Mouse (Mus musculus): ENCODE data around the gene Jph3. TPM values are rescaled to one million over a fixed set of nuclear protein-coding genes. Genes with fewer than 3 reads are reported as not detected.
A peak's percentile ranks its signal among the peaks of the same experiment; 100 is the strongest.

Jph3 gene
- polyA plus RNA-seq, 1 experiment from 2014 or later: 0.21 TPM

DNA sequence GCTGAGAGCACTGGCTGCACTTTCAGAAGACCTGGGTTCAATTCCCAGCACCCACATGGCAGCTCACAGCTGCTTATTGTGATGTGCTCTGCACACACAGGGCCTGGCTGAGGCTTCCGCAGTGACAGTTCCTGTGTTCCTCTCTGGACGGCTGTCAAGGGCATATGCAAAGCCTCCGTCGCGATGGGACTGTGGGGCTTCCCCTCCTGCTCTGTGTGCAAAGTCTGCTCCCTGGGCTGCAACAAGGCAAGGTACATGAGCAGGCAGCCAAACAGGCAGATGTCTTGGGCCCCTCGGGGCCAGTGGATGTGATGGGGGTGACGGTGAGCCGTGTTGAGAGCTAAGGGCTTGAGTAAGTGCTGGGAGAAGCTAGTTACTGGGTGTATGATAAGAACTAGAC lies 59.4 kb downstream of the Jph3 start:
- peaks cover 33% of the 10 kb centered on the region for H3K4me1 ChIP-seq (replicated peaks)
- no peak overlapping the region for H3K27ac ChIP-seq
- H3K36me3 ChIP-seq: no peaks in the 10 kb centered on the region
- H3K9me3 ChIP-seq (replicated peaks): no peaks in the 10 kb centered on the region
- no peak for ATAC-seq (replicated peaks; ENCODE audit: insufficient number of reproducible peaks, insufficient read depth, low FRiP score, low read depth)
- H3K9ac ChIP-seq: no peak overlapping the region
- no peak overlapping the region for H3K4me2 ChIP-seq
- 64% methylated on average over 8 of the region's 8 CpGs for WGBS
- no peaks in the 10 kb centered on the region for H3K27me3 ChIP-seq
- no peak overlapping the region for H3K4me3 ChIP-seq

DNA sequence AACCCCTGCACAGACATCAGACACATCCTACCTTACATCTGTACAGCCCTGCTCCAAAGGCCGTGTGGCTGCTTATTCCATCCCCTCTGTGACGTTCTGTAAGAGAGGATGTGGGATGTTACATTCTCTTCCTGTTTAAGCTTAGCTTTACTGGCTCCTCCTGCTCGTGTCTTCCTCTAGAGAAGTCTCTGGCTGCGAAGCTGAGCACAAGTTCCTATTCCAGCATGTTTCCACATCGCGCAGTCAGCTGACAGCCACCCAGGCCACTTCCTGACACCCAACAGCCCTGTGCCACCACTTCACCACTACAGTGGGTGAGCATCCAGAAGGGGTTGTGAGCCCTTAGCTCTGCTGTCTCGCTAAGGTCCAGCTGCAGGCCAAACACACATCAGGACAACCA lies 62.7 kb downstream of the Jph3 start:
- 55% methylated on average over 7 of the region's 7 CpGs for WGBS
- no peaks in the 10 kb centered on the region for H3K9me3 ChIP-seq (replicated peaks)
- no peak overlapping the region for H3K4me2 ChIP-seq
- H3K4me3 ChIP-seq: no peak overlapping the region
- peak overlapping the region; percentile 10; the same call in 1 of the 2 replicates for H3K27ac ChIP-seq
- no peak for ATAC-seq (replicated peaks; ENCODE audit: insufficient number of reproducible peaks, insufficient read depth, low FRiP score, low read depth)
- H3K4me1 ChIP-seq (replicated peaks): peaks cover 19% of the 10 kb centered on the region
- no peak overlapping the region for H3K9ac ChIP-seq
- H3K36me3 ChIP-seq: peaks cover 10% of the 10 kb centered on the region; the same call in 1 of the 2 replicates
- H3K27me3 ChIP-seq: no peaks in the 10 kb centered on the region

DNA sequence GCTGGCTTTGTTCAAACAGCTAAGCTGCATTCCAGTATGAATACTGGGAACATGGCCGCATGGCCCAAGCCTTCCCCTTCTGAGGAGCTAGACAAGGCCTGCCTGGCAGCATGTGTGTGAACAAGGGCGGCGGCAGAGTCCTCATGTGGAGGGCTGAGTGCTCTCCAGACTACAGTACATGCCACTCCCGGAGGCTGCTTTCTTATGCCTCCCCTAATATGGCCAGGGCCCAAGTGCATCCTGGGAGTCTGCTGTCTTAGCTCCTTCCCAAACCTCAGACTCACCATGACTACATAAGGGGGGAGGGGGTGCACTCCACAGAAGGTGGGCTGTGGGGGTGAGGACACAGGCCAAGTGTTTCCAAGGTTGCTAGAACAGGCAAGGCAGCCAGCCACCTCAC lies 63.2 kb downstream of the Jph3 start:
- no peak overlapping the region for H3K9ac ChIP-seq

DNA sequence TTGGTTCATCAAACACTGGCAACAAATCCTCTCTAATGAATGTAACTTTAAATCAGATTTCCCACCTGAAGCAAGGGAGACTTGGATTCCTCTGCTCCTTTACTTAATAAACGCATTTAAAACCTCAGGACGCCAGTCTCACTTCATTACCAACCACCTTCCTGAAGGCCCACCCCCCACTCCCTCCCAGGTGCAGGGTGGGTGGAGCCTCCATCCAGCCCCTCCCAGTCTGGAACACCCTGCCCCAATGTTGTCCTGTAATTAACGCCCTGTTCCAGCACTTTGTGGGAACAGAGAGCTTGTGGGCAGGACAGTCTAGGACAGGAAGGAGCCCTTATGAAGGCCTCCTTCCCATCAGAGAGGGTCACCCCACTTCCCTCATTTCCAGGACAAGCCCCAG lies 64.7 kb downstream of the Jph3 start:
- no peak overlapping the region for H3K9ac ChIP-seq
- H3K27me3 ChIP-seq: no peaks in the 10 kb centered on the region
- H3K36me3 ChIP-seq: peaks cover 14% of the 10 kb centered on the region; the same call in 1 of the 2 replicates
- H3K4me2 ChIP-seq: no peak overlapping the region
- no peaks in the 10 kb centered on the region for H3K9me3 ChIP-seq (replicated peaks)
- no peak for ATAC-seq (replicated peaks; ENCODE audit: insufficient number of reproducible peaks, insufficient read depth, low FRiP score, low read depth)
- H3K4me3 ChIP-seq: no peak overlapping the region
- no peak overlapping the region for H3K27ac ChIP-seq
- peaks cover 28% of the 10 kb centered on the region for H3K4me1 ChIP-seq (replicated peaks)
- 56% methylated on average over 3 of the region's 3 CpGs for WGBS

More for the DNA sequence above, 63.2 kb downstream of the Jph3 start:
- no peak overlapping the region for H3K4me2 ChIP-seq
- no peaks in the 10 kb centered on the region for H3K9me3 ChIP-seq (replicated peaks)
- H3K27ac ChIP-seq: peak overlapping the region; percentile 10; the same call in 1 of the 2 replicates
- no peaks in the 10 kb centered on the region for H3K27me3 ChIP-seq
- ATAC-seq (replicated peaks; ENCODE audit: insufficient number of reproducible peaks, insufficient read depth, low FRiP score, low read depth): no peak
- WGBS: 44% methylated on average over 4 of the region's 4 CpGs
- no peak overlapping the region for H3K4me3 ChIP-seq
- peaks cover 18% of the 10 kb centered on the region for H3K4me1 ChIP-seq (replicated peaks)
- H3K36me3 ChIP-seq: peaks cover 10% of the 10 kb centered on the region; the same call in 1 of the 2 replicates

DNA sequence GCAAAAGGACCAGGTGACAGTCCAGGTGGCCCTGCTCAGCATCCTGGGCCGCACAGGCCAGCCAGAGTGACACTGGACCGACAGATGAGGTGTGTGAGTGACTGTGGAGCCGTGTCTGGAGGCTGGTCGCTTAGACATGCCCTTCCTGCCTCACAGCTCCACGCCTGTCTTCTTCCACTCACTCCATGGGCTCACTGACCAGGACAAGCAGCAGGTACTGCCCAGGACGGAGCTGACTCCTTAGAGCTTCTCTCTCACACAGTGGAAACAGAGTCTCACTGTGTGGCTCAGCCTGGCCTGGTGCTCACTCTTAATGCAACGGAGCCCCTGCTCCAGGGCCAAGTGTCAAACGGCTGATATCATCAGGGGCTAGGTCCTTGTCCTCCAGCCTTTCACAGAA lies 66.0 kb downstream of the Jph3 start:
- 81% methylated on average over 8 of the region's 8 CpGs for WGBS
- no peaks in the 10 kb centered on the region for H3K9me3 ChIP-seq (replicated peaks)
- peaks cover 28% of the 10 kb centered on the region for H3K4me1 ChIP-seq (replicated peaks)

DNA sequence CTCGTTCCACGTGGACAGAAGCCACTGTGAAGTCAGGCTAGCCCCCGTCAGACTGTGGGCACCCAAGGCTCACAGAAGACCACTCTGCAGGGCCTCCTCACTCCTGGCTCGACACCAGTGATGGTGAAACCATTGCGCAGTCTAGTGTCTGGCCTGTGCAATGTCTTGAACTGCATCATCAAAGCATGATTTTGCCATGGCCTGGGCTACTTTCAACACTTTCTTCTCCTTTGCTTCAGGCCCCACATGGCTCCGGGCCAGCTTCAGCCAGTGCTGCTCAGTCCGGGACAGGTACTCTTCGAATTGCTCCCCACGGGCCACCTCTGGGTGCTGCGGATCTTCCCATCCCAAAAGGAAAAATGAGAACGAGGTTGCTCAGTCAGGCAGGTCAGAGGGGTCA lies 67.0 kb downstream of the Jph3 start:
- Histone ChIP-seq H3K4me2 (no peak overlapping the region), H3K9ac (no peak overlapping the region), H3K9me3 (replicated peaks) (no peaks in the 10 kb centered on the region), H3K36me3 (peaks cover 17% of the 10 kb centered on the region; the same call in 1 of the 2 replicates), H3K4me1 (replicated peaks) (peaks cover 36% of the 10 kb centered on the region), H3K4me3 (no peak overlapping the region), H3K27me3 (no peaks in the 10 kb centered on the region), H3K27ac (no peak overlapping the region)
- no peak for ATAC-seq (replicated peaks; ENCODE audit: insufficient number of reproducible peaks, insufficient read depth, low FRiP score, low read depth)
- 90% methylated on average over 11 of the region's 11 CpGs for WGBS

More for the DNA sequence above, 66.0 kb downstream of the Jph3 start:
- H3K36me3 ChIP-seq: peaks cover 17% of the 10 kb centered on the region; the same call in 1 of the 2 replicates
- no peaks in the 10 kb centered on the region for H3K27me3 ChIP-seq
- no peak overlapping the region for H3K27ac ChIP-seq
- no peak overlapping the region for H3K9ac ChIP-seq
- no peak for ATAC-seq (replicated peaks; ENCODE audit: insufficient number of reproducible peaks, insufficient read depth, low FRiP score, low read depth)
- no peak overlapping the region for H3K4me2 ChIP-seq
- no peak overlapping the region for H3K4me3 ChIP-seq

DNA sequence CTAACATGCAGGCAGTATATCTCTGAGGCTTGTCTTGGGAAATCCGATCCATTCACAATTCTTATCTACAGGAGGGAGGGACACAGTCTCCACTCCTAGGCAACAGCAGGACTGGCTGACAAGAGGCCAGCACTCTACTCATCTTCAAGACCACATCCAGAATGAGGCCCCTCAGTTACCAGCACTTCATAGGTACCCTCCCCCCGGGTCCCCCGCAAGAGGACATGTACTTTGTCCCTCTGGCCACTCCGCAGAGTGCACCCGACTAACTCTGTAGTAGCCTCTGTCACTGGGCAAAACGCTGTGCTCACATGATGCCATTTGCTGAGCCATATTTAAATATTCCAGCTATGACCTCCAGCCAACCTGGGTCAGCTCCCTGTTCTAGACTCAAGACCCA lies 69.0 kb downstream of the Jph3 start:
- Histone ChIP-seq H3K4me3 (no peak overlapping the region), H3K27me3 (no peaks in the 10 kb centered on the region), H3K9me3 (replicated peaks) (no peaks in the 10 kb centered on the region), H3K9ac (no peak overlapping the region), H3K27ac (peak overlapping the region; percentile 46), H3K4me1 (replicated peaks) (peaks cover 29% of the 10 kb centered on the region), H3K36me3 (peaks cover 17% of the 10 kb centered on the region; the same call in 1 of the 2 replicates), H3K4me2 (no peak overlapping the region)
- 55% methylated on average over 6 of the region's 6 CpGs for WGBS
- 0 out of 2 replicates have a peak, but pooled peaks have one; percentile 23 for ATAC-seq (replicated peaks; ENCODE audit: insufficient number of reproducible peaks, insufficient read depth, low FRiP score, low read depth)

DNA sequence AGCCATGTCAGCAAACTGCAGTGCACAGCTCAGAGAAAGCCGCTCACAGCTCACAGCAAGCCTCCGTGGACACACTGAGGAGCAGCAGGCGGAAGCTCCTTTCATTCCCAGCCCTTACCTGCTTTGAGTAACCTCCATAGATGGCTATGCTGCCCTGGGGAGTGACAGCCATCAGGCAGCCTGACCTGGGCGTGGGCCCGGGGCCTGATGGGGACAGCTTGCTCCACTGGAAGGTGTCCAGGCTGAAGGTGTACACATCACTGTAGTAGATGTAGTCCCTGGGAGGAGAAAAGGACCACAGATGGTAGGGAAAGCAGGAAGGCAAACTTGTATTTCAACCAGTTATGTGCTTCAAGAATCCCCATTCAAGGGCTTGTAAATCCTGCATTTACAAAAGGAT lies 75.4 kb downstream of the Jph3 start:
- H3K27ac ChIP-seq: no peak overlapping the region
- H3K4me1 ChIP-seq (replicated peaks): peaks cover 22% of the 10 kb centered on the region
- no peak for ATAC-seq (replicated peaks; ENCODE audit: insufficient number of reproducible peaks, insufficient read depth, low FRiP score, low read depth)
- H3K4me2 ChIP-seq: no peak overlapping the region
- H3K4me3 ChIP-seq: no peak overlapping the region
- peaks cover 19% of the 10 kb centered on the region for H3K36me3 ChIP-seq
- no peaks in the 10 kb centered on the region for H3K27me3 ChIP-seq
- no peak overlapping the region for H3K9ac ChIP-seq
- 96% methylated on average over 5 of the region's 5 CpGs for WGBS
- H3K9me3 ChIP-seq (replicated peaks): no peaks in the 10 kb centered on the region

DNA sequence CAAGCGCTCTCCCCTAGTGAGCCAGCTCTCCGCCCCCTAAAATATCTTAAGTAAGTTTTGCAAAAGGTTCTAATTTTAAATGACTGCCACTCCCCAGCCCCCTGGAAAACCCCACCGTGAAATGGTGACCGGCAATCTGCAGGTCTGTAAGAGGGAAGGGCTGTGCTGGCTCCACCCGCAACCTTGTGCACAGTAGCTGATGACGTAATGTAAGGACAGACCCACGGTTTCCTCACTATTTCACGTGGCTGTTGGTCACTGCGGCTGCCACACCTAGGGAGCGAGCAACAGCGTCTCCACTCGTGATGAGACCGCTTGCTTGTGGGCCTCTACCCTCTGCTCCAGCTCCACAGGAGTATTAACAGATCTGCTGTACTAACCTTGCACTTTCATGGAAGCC lies 76.7 kb downstream of the Jph3 start:
- no peak for ATAC-seq (replicated peaks; ENCODE audit: insufficient number of reproducible peaks, insufficient read depth, low FRiP score, low read depth)
- no peak overlapping the region for H3K4me2 ChIP-seq
- H3K27me3 ChIP-seq: no peaks in the 10 kb centered on the region
- no peaks in the 10 kb centered on the region for H3K9me3 ChIP-seq (replicated peaks)
- H3K4me3 ChIP-seq: no peak overlapping the region
- H3K9ac ChIP-seq: no peak overlapping the region
- H3K36me3 ChIP-seq: peaks cover 19% of the 10 kb centered on the region
- WGBS: 88% methylated on average over 13 of the region's 13 CpGs
- peaks cover 14% of the 10 kb centered on the region; the same call in 1 of the 2 replicates for H3K4me1 ChIP-seq (replicated peaks)
- no peak overlapping the region for H3K27ac ChIP-seq

DNA sequence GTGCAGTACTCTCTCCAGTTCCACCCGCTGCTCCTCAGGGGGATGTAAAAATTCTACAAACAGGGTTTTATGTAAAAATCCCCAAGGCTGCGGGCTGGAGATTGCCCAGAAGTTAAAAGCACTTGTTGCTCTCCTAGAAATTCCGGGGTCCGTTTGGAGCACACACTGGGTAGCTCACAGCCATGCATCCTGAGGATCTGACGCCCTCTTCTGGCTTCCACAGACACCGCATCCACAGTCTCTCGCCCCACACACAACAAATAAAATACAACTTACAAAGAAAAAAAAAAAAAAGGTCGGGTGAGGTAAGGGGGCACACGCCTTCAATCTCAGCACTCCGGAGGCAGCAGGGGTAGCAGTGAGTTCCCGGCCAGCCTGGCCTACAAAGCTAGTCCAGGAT lies 78.6 kb downstream of the Jph3 start:
- Histone ChIP-seq H3K36me3 (peaks cover 27% of the 10 kb centered on the region), H3K9ac (no peak overlapping the region), H3K27me3 (no peaks in the 10 kb centered on the region), H3K4me2 (no peak overlapping the region), H3K4me3 (no peak overlapping the region), H3K9me3 (replicated peaks) (no peaks in the 10 kb centered on the region), H3K27ac (no peak overlapping the region), H3K4me1 (replicated peaks) (peaks cover 10% of the 10 kb centered on the region; the same call in 1 of the 2 replicates)
- no peak for ATAC-seq (replicated peaks; ENCODE audit: insufficient number of reproducible peaks, insufficient read depth, low FRiP score, low read depth)
- 74% methylated on average over 11 of the region's 11 CpGs for WGBS

DNA sequence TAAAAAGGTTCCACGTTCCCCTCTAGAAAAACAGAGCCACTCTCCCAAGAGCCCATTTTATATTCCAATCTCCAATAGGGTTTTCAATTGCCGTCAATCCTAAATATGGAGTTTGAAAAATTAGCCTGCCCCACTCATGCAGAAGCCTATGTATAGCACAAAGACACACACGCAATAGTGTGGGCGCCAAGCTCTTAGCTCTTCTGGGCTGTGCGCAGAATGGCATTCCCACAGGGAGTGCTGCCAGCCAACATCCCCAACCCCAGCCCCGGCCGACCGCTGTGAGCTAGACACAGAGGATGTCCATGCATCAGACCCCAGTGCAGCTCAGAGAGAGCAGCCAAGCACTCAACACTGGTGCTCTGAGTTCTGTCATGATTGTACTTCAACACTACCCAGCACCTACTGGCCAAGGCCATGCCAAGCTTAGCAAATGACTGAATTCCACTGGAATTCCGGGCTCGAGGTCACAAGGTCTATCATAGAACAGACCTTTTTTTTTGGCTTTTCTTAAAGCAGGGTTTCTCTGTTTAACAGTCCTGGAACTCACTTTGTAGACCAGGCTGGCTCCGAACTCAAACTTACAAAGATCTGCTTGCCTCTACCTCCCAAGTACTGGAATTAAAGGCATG lies 80.2 kb downstream of the Jph3 start:
- 68% methylated on average over 11 of the region's 11 CpGs for WGBS
- Histone ChIP-seq H3K27ac (no peak overlapping the region; the same call in 1 of the 2 replicates), H3K27me3 (no peaks in the 10 kb centered on the region), H3K9me3 (replicated peaks) (no peaks in the 10 kb centered on the region), H3K4me1 (replicated peaks) (peaks cover 10% of the 10 kb centered on the region; the same call in 1 of the 2 replicates), H3K4me2 (no peak overlapping the region), H3K9ac (no peak overlapping the region), H3K4me3 (no peak overlapping the region), H3K36me3 (peaks cover 31% of the 10 kb centered on the region)
- ATAC-seq (replicated peaks; ENCODE audit: insufficient number of reproducible peaks, insufficient read depth, low FRiP score, low read depth): no peak; the same call in 1 of the 2 replicates

DNA sequence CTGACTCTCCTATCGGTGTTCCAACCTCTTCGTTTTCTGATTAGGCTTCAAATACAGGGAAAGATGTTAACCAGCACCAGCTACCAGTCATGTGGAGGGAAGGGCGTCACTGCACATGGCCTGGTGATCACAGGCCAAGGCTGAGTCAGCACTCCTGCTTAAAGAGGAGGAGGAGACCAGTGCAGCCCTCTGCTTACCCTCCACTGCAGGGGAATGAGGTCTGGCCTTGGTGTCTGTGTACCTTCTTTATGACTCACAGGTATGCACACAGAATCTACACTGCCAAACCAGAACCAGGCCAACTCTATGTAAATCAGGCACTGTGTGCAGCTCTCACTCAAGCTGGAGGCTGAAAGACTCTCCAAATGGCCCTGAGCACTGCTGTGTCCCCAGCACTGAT lies 82.1 kb downstream of the Jph3 start:
- no peak overlapping the region for H3K4me3 ChIP-seq
- no peaks in the 10 kb centered on the region for H3K27me3 ChIP-seq
- H3K4me1 ChIP-seq (replicated peaks): peaks cover 10% of the 10 kb centered on the region; the same call in 1 of the 2 replicates
- no peak for ATAC-seq (replicated peaks; ENCODE audit: insufficient number of reproducible peaks, insufficient read depth, low FRiP score, low read depth)
- WGBS: 80% methylated on average over 3 of the region's 3 CpGs
- no peak overlapping the region for H3K9ac ChIP-seq
- H3K27ac ChIP-seq: no peak overlapping the region
- H3K36me3 ChIP-seq: peaks cover 21% of the 10 kb centered on the region
- H3K4me2 ChIP-seq: no peak overlapping the region
- H3K9me3 ChIP-seq (replicated peaks): no peaks in the 10 kb centered on the region
